Mouse (Mus musculus) testis, adult 2 months (tissue): ENCODE measurements at regions not wholly inside any gene's neighbourhood (a gene's known extent, or its start where the extent isn't known, plus 50 kb on each side); places are given as distances from the start of the nearest gene placed in this dataset.

ENCODE experiments used
- CTCF ChIP-seq: fragments of 200-500 bp; IDR thresholded peaks from 2 replicates; pipeline ENCODE4 v1.5.1; 2012; ENCODE audit warnings: low read depth, mild to moderate bottlenecking, inconsistent platforms, low read length, moderate library complexity; ENCODE audit not compliant: control insufficient read depth, insufficient read depth, insufficient replicate concordance
- POLR2A ChIP-seq: fragments of 200-500 bp; IDR thresholded peaks from 2 replicates; pipeline ENCODE4 v1.6.1; 2012; ENCODE audit warnings: low read depth, mild to moderate bottlenecking, inconsistent platforms, low read length, moderate library complexity; ENCODE audit not compliant: control insufficient read depth

- TF ChIP-seq POLR2A = no peak
- TF ChIP-seq CTCF = no peak
Measured at GRCm38 (mm10) chr7:34539856-34540255, 116.7 kb downstream of the Kctd15 start.
